Mouse (Mus musculus) forebrain, postnatal 0 days (tissue): ENCODE data around the gene Mmp2. TPM values are rescaled to one million over a fixed set of nuclear protein-coding genes. Genes with fewer than 3 reads are reported as not detected.

Source experiments
- ATAC-seq: fragments of 200-750 bp; cut with Nextera tagmentation; 2 replicates; pipeline ENCODE4 v1.8.0; 2017; ENCODE audit warnings: mild to moderate bottlenecking, moderate library complexity
- DNase-seq: peaks from one replicate; pipeline ENCODE4 v3.0.0-alpha.2; 2015
- H3K27ac ChIP-seq: fragments of 300-500 bp; sonication (generic); 2 replicates; pipeline ENCODE4 v1.5.1; 2014; ENCODE audit warnings: low read depth, mild to moderate bottlenecking, antibody characterized with exemption, low read length, moderate library complexity, mixed read lengths
- H3K27me3 ChIP-seq: fragments of 300-500 bp; sonication (generic); 2 replicates; pipeline ENCODE4 v1.6.1; 2014; ENCODE audit warnings: mild to moderate bottlenecking, low read length, mixed read lengths; ENCODE audit not compliant: insufficient read depth
- H3K36me3 ChIP-seq: fragments of 300-500 bp; sonication (generic); 2 replicates; pipeline ENCODE4 v1.6.1; 2014; ENCODE audit warnings: mild to moderate bottlenecking, moderate library complexity; ENCODE audit not compliant: insufficient read depth
- H3K4me1 ChIP-seq: fragments of 300-500 bp; sonication (generic); 2 replicates; pipeline ENCODE4 v1.6.1; 2014; ENCODE audit warnings: antibody characterized with exemption; ENCODE audit not compliant: insufficient read depth
- H3K4me2 ChIP-seq: fragments of 300-500 bp; sonication (generic); 2 replicates; pipeline ENCODE4 v1.6.1; 2014; ENCODE audit warnings: low read depth, mild to moderate bottlenecking, moderate library complexity
- H3K4me3 ChIP-seq: fragments of 300-500 bp; sonication (generic); 2 replicates; pipeline ENCODE4 v1.5.1; 2014; ENCODE audit warnings: low read depth, low read length, mixed read lengths
- H3K9ac ChIP-seq: fragments of 300-500 bp; sonication (generic); 2 replicates; pipeline ENCODE4 v1.6.1; 2014; ENCODE audit warnings: mild to moderate bottlenecking
- H3K9me3 ChIP-seq: fragments of 300-500 bp; sonication (generic); 2 replicates; pipeline ENCODE4 v1.6.1; 2016; ENCODE audit warnings: low read length
- CTCF ChIP-seq: sonication (generic); IDR thresholded peaks from 2 replicates; pipeline ENCODE4 v1.5.1; 2016; ENCODE audit warnings: antibody characterized with exemption, control low read depth, low read depth
- WGBS: fragments of 180-500 bp; shearing (Covaris S2); extraction: QIAGEN DNeasy Blood & Tissue Kit; methylation state at CpG from one replicate; pipeline ENCODE4 v1.1.7; 2014; 5-methylcytosine and 5-hydroxymethylcytosine counted together
- polyA plus RNA-seq: library from polyadenylated mRNA; unstranded; fragments of >200 nt; fragmentation: Nextera tagmentation; extraction: Ambion mirVana; gene quantifications from 2 replicates; pipeline ENCODE4 v1.2.1, GENCODE M21; 2015
- total RNA-seq: library from RNA; depleted of rRNA; stranded (reverse); fragments of >200 nt; gene quantifications from 2 replicates; pipeline ENCODE4 v1.2.3, GENCODE M21; 2014

Gene Mmp2
- total and polyA plus RNA-seq, 2 experiments from 2014 or later, result 14.2 to 19.5 TPM

DNA sequence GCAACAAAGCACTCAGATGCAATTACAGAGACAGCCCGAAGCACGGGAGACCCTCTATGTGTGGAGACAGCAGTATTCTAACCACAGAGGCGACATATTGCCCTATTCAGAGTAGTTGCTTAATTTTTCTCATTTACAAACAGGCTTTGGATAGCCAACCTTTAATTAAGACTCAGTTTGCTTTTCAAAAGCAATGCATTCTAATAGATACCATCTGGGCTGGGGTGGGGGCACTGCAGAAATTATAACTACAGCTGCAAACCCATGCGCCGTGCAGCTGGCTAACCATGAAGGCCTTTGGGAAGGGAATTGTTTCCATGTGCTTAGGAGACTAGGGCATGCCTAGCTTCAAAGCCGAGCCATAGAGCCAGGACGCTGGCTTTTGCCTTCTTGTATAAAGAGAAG is 29.6 kb upstream of the Mmp2 start:
- H3K9ac ChIP-seq, result no peak overlapping the region
- H3K4me1 ChIP-seq, result no peaks in the 10 kb centered on the region
- no peak overlapping the region for H3K4me2 ChIP-seq
- no peaks in the 10 kb centered on the region for H3K9me3 ChIP-seq
- DNase-seq, result peak; percentile 22
- H3K27me3 ChIP-seq, result no peaks in the 10 kb centered on the region
- TF ChIP-seq CTCF, result no peak
- no peak overlapping the region for H3K4me3 ChIP-seq
- no peaks in the 10 kb centered on the region for H3K36me3 ChIP-seq
- no peak overlapping the region for H3K27ac ChIP-seq
- ATAC-seq, result peak; percentile 70
- WGBS, result 47% methylated on average over 7 of the region's 7 CpGs

DNA sequence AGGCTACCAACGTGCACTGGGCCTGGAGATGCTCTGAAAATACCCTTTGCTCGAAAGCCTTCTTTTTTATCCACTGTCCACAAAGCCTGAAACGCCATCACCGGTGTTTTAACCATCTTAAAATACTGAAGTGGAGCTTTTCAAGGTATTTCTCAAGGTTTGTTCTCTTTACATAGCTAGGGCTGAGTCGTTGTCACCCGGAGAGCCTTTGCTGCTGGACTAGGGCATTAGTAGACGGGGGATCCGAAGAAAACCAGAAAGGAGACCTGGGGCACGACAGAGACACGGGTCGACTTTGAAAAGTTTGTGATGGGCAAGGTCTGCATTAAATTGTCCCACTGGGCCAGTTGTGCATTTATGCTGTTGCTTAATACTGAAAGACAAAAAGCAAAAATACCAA is 27.7 kb upstream of the Mmp2 start:
- Histone ChIP-seq H3K36me3 (no peaks in the 10 kb centered on the region), H3K27me3 (no peaks in the 10 kb centered on the region), H3K4me2 (no peak overlapping the region), H3K9ac (no peak overlapping the region), H3K4me3 (no peak overlapping the region), H3K9me3 (no peaks in the 10 kb centered on the region), H3K27ac (no peak overlapping the region), H3K4me1 (no peaks in the 10 kb centered on the region)
- DNase-seq (no peak), ATAC-seq (no peak)
- 87% methylated on average over 11 of the region's 11 CpGs for WGBS
- no peak for TF ChIP-seq CTCF

DNA sequence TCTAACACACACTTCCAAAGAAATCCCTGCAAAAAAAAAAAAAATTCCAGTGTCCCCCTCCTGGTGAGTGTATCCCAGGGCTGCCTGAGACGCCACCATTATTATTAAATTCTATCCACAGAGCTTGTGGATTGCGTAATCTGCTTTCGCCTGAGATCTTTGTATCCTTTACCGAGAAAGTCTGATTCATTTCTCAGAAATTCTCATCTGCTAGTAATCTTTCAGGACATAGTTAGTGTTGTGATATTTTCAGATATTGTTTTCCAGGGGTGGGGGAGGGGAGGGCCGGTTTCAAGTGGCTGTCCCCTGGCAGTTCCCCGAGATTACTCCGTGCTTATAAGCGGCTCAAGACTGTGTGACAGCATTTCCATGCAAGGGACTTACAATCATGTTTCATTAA is 25.9 kb upstream of the Mmp2 start:
- Histone ChIP-seq H3K4me3 (no peak overlapping the region), H3K27me3 (no peaks in the 10 kb centered on the region), H3K9me3 (no peaks in the 10 kb centered on the region), H3K27ac (no peak overlapping the region), H3K36me3 (no peaks in the 10 kb centered on the region), H3K4me1 (no peaks in the 10 kb centered on the region), H3K9ac (no peak overlapping the region), H3K4me2 (no peak overlapping the region)
- ATAC-seq, result no peak
- 61% methylated on average over 8 of the region's 8 CpGs for WGBS
- no peak for TF ChIP-seq CTCF
- no peak for DNase-seq

DNA sequence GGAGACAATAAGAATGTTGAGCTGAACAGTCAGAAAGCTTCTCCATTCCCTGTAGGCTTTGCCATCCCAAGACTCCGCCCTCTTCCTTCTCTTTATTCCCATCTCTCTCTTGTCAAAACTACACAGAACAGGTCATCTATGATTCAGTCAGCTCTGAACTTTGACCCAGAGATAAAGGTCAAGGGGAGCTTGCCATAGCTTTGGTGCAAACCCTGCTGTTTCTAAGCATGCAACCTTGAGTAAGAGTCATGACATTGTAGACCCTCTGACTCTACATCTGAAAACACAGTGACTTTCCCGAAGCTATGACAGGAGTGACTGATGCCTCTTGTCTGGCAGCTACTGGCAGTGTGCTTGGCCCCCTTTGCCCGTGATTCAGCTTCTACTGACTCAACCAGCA is 24.5 kb upstream of the Mmp2 start:
- no peaks in the 10 kb centered on the region for H3K9me3 ChIP-seq
- no peak overlapping the region for H3K4me3 ChIP-seq
- H3K4me2 ChIP-seq, result no peak overlapping the region
- DNase-seq (no peak), ATAC-seq (no peak)
- H3K4me1 ChIP-seq, result no peaks in the 10 kb centered on the region
- 87% methylated on average over 3 of the region's 3 CpGs for WGBS
- H3K27me3 ChIP-seq, result no peaks in the 10 kb centered on the region
- H3K36me3 ChIP-seq, result no peaks in the 10 kb centered on the region
- no peak overlapping the region for H3K9ac ChIP-seq
- no peak overlapping the region for H3K27ac ChIP-seq
- no peak for TF ChIP-seq CTCF

DNA sequence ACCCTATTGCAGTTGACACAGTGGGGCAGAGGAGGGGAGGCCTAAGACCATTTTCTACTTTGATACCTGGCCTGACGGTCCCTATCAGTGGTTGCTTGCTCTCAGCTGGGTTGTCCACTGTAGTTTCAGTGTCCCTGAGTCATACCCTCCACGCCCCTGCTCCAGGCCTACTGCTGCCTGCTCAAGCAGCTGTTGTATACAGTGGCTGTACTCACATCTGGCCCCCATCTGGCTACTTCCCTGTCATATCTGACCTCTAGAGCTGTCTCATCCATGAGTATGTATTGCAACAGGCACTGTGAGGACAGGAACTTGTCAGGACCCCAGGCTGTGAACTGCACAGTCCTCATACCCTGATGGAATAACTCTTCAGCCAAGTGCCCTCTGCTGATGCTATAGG is 14.3 kb upstream of the Mmp2 start:
- ATAC-seq, result no peak
- no peak for TF ChIP-seq CTCF
- H3K4me1 ChIP-seq, result no peaks in the 10 kb centered on the region
- 87% methylated on average over 2 of the region's 2 CpGs for WGBS
- H3K27ac ChIP-seq, result no peak overlapping the region
- H3K36me3 ChIP-seq, result no peaks in the 10 kb centered on the region
- H3K9me3 ChIP-seq, result no peaks in the 10 kb centered on the region
- H3K4me3 ChIP-seq, result no peak overlapping the region
- no peaks in the 10 kb centered on the region for H3K27me3 ChIP-seq
- no peak for DNase-seq
- H3K9ac ChIP-seq, result no peak overlapping the region
- H3K4me2 ChIP-seq, result no peak overlapping the region

DNA sequence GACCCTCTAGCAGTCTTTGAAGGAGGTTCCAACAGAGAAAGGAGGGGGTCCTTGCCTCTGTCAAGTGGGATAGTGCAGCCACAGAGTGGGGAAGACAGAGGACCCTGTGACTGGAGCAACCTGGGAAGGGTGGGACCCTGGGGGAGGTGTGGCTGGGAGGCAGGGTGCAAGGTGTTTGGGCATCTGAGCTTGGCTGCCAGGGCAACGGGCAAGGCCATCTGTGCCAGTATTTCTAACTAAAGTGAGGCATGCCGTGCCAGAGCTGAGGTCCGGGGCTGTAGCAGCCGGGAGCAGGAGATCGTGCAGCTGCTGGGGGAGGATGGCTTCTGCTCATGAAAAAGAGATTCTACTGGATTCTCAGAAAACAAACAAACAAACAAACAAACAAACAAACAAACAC is 11.4 kb upstream of the Mmp2 start:
- no peak for TF ChIP-seq CTCF
- ATAC-seq (no peak), DNase-seq (no peak)
- no peak overlapping the region for H3K9ac ChIP-seq
- H3K36me3 ChIP-seq, result no peaks in the 10 kb centered on the region
- no peak overlapping the region for H3K27ac ChIP-seq
- no peaks in the 10 kb centered on the region for H3K9me3 ChIP-seq
- H3K27me3 ChIP-seq, result no peaks in the 10 kb centered on the region
- H3K4me1 ChIP-seq, result no peaks in the 10 kb centered on the region
- H3K4me3 ChIP-seq, result no peak overlapping the region
- no peak overlapping the region for H3K4me2 ChIP-seq
- 61% methylated on average over 5 of the region's 5 CpGs for WGBS

DNA sequence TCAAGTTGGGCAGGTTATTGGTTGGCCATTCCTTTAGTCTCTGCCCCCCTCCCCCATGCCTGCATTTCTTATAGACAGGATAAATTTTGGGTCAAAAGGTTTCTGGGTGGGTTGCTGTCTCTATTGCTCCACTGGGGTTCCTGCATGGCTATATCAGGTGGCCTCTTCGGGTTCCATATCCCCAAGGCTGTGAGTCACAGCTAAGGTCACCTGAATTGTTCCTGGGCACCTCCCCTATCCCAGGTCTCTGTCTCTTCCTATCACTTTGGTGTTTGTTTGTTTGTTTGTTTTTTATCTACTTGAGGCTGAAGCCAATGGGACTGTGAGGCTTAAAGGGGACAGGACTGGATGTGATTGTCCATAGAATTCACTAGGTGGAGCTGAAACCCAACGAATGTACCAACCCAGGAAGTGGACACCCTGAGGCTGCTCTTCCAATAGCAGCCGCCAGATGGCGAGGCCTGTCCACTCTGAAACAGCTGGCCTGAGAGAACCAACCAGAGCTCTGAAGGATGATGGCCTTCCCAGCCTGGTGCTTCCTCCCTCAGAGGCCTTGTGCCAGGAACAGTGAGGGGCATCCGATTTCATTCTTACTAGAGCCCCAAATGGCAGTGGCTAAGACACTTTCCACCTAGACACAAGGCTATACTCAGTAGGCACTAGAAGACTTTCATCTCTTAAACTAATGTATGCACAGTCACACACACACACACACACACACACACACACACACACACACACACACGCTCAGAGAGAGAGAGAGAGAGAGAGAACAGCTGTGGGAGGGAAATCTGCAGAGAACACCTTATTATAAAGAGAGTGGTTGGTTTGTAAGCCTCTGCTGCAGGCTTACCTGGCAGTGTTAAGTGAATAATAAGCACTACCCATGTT is 8.9 kb upstream of the Mmp2 start:
- TF ChIP-seq CTCF, result peak; percentile 99
- no peaks in the 10 kb centered on the region for H3K27me3 ChIP-seq
- no peaks in the 10 kb centered on the region for H3K9me3 ChIP-seq
- no peaks in the 10 kb centered on the region for H3K36me3 ChIP-seq
- H3K4me1 ChIP-seq, result no peaks in the 10 kb centered on the region
- no peak overlapping the region for H3K4me2 ChIP-seq
- H3K9ac ChIP-seq, result no peak overlapping the region
- 22% methylated on average over 6 of the region's 6 CpGs for WGBS
- DNase-seq (peak; percentile 92), ATAC-seq (peak; percentile 94)
- H3K4me3 ChIP-seq, result no peak overlapping the region
- H3K27ac ChIP-seq, result no peak overlapping the region
